Mouse (Mus musculus) lung, postnatal 25 days (tissue): ENCODE measurements around the gene P4ha2.
A peak's percentile ranks its signal among the peaks of the same experiment; 100 is the strongest.

Experiments used
- DNase-seq: peaks from one replicate; pipeline ENCODE4 v3.0.0; 2022; ENCODE audit warnings: low spot score

The P4ha2 gene

DNA sequence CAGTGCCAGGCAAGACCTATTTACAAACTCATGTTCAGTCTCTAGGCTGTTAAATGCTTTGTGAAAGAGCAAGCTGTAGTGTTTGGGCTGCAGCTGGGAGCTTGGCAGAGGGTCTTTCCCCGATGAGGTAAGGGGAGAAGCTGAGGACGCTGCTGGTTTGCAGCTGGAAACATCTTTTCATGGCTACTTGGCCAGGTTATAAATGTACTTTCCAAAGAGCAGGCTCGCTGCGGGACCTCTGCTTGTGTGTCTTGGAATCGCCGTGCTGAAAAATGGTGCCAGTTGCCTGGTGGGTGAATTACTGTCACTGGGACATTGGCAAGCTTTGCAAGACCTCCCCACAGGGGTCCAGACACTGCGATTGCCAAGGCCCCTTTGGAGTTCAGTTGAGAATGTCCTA lies 7.3 kb downstream of the P4ha2 start:
- no peak for DNase-seq

DNA sequence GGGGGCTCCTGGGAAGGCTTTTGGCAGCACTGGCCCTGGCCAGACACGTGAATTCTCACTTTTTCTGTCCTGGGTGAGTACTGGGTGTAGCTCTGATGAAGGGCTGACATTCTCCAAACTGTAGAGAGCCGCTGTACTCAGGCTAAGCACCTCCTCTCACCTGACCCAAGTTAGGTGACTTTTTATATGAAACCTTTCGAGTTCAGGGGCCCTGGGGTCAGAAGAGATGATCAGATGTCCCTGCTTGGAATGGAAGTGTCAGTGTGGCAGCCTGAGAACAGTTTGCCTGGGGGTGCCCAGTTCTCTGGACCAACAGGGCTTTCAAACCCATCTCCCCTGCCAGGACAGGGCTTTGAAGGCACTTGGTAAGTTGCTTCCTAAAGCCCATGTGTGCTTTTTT lies 8.2 kb downstream of the P4ha2 start:
- DNase-seq = no peak

DNA sequence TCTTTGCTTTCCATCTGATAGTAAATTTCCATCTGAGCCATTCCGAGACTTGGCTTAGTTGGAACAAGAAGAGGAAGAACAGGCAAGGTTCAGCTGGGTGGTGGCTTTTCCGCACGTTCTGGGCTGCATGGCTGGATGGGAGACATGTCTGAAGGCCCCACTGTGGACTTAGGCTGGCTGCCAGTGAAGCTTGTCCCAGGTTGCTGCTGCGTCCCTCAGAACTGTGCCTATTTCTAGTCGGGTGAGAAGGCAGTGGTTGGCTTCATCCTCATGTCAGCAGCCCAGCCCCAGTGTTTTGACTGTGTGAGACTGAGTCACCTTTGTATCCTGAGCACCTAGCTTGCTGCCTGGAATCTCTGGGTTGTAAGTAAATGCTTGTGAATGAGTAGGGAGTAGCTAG lies 9.0 kb downstream of the P4ha2 start:
- no peak for DNase-seq

DNA sequence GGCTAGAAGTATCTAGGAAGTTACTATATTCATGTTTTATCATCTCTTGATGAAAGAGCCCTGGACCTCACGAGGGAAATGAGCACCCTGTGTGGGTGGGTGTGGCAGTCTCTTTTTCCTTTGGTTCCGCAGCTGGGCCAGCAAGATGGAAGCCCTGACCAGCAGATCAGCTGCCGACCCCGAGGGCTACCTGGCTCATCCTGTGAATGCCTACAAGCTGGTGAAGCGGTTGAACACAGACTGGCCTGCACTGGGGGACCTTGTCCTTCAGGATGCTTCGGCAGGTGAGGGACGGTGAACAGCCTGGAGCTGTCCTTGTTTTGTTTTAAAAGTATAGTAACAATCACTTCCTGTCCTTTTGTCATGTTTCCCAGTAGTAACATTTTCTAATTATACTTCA lies 11.4 kb downstream of the P4ha2 start:
- DNase-seq = no peak

DNA sequence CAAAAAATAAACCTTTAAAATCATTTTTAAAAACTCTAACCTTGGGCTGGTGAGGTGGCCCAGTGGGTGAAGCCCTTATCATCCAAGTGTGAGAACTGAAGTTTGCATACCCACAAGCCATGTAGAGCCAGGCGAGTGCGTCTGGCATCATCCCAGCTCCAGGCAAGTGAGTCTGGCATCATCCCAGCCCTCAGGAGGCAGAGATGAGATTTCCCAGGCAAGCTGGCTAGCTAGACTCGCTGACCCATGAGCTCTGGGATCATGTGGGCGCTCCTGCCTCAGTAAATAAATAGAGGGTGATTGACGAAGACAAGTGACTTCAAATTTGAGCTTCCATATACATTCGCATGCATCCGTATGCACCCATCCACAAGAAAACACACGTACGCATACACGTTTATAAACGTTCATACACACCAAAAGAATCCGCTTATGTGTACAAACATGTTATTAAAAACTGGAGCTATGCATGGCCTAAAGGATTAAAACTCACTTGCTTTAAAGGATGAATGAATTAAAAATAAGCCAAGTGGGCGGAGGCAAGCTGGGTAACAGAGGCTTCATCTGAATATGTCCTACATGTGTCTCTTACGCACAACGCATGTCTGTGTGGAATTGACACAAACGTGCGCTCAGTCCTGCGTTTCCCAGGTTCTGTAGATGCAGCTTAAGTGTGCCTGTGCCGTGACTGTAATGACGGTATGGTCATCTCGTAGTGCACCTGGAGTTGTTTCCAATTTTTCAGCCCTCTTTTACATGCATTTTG lies 12.3 kb downstream of the P4ha2 start:
- DNase-seq = peak; percentile 59

DNA sequence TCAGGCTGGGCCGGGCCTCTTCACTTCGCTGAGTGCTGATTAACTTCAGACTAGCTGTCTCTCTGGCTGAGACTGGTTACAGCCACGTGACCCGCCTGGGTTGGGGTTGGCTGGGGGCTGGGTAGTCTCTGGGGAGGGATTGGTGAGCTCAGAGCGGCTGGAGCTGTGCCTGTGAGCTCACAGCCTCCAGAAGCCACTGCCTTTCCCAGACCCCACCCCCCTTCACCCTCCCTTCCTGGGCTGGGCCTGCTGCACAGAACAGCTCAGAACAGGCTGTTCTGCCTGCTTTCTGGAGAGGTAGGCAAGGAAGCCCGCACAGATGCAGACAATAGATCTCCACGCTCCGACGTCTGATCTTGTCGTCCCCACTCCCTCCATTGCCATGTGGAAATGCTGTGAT lies 13.0 kb downstream of the P4ha2 start:
- peak; percentile 96 for DNase-seq

DNA sequence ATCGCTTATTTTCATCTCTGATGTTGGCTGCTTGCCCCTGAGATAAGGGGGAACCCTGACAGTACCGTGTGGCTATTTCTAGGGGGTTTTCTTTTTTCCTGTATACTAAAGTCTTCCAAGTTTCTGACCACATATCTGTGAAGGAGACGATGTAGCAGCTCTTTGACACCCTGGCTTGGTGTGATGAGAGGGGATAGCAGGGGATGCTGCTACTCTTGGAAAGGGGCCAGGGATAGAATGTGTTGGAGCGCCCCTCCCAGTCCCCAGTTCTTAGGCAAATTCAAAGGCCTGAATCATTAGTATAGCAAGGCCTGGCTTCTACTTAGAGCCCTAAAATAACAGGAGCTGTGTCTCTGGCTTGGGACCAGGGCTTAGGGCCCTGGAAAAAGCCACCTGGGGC lies 13.5 kb downstream of the P4ha2 start:
- DNase-seq = no peak

DNA sequence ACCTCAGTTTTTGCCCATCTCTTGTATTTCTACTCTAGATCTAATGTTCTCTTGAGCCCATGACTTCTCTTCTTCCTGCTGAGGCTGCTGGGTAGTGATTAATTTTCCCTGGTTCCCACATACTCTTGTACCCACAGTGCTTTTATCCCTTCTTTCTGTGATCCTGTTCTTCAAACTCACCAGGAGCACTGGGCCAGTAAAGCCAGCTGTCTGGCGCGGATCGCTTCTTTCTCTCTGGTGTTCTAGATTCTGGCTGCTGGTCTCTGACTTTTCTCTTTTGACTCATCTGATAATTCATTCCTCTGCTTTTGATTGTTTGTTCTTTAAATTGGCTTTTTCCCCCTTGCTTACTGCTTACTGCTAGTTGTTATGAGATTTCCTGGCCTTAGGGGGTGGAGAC lies 14.9 kb downstream of the P4ha2 start:
- no peak for DNase-seq

DNA sequence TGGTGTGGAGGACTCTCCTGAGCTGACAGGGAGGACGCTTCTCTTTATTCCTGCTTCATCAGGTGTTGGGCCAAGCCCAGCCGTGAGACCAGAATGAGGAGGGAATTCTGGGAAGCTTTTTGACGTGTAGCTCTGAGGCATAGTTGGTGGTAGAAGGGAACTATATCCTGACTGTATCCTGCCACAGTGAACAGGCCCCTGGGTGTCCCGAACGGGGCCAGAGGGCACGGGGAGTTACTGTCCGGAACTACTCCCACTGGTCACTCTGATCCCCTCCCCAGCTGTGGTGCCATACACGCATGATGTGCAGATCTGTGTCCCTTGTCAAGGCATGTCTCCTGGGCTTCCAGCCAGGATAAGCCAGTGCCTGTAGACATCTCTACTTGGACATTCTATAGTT lies 15.4 kb downstream of the P4ha2 start:
- DNase-seq = no peak

DNA sequence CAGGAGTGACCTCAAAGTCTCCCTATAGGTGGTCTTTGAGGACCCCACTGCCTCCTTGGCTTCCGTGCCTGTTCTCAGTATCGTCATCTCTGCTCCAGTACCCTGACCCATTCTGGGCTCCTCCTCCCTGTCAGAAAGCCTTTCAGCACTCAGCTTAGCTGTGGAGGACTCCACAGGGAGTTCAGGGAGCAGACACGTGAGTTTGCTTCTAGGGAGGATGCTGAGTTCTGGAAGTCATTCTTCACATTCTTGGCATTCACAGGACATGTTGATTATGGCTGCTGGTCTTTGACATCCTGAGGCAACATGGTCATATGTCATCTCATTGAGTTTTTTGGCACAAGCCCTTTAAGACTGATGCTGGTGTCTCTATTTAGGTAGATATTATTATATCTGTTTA lies 16.0 kb downstream of the P4ha2 start:
- no peak for DNase-seq

DNA sequence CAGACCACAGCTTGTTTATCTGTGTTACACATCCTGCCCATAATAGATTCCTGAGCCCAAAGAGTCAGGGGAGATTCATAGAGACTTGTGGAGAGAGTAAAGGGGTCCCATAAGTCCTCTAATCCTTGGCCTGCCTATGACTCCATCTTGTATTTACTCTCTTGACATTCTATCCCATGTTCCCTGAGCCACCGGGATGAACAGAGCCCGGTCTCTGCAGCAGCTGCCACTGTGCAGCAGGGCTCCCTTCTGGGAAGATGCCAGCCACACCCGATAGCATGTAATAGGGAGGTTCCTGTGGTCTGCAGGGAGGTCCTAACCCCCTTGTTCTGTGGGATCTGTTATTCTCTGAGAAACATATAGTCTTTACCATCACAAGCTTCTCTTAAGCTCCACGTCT lies 16.5 kb downstream of the P4ha2 start:
- no peak for DNase-seq

DNA sequence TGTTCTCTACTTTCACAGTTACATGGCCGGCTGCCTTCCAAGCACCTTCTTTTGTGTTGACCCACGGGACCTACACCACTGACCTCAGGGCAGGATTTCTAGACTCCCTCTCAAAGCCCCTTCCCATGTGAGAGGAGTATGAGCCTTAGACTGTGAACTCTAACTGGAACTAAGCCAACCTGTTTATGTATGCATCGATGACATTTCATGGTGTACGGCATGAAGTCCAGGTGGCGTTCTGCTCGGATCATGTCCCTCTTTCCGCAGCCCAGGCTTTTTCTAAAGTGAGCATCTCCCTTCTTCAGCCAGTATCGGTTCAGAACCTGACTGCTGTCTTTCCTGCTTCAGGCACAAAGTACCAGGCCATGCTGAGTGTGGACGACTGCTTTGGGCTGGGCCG lies 17.2 kb downstream of the P4ha2 start:
- DNase-seq = no peak

DNA sequence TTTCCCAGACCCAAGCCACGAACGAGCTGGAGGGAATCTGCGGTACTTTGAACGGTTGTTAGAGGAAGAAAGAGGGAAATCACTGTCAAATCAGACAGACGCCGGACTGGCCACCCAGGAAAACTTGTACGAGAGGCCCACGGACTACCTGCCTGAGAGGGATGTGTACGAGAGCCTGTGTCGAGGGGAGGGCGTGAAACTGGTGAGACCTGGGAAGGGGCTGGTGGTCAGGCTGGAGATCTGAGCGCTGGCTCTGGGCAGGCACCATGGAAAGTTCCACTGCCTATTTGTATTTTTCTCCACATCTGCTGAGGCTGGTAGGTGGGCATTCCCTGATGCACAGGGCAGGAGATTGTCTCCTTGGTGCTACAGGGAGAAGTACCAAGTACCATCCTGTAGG lies 19.2 kb downstream of the P4ha2 start:
- no peak for DNase-seq

DNA sequence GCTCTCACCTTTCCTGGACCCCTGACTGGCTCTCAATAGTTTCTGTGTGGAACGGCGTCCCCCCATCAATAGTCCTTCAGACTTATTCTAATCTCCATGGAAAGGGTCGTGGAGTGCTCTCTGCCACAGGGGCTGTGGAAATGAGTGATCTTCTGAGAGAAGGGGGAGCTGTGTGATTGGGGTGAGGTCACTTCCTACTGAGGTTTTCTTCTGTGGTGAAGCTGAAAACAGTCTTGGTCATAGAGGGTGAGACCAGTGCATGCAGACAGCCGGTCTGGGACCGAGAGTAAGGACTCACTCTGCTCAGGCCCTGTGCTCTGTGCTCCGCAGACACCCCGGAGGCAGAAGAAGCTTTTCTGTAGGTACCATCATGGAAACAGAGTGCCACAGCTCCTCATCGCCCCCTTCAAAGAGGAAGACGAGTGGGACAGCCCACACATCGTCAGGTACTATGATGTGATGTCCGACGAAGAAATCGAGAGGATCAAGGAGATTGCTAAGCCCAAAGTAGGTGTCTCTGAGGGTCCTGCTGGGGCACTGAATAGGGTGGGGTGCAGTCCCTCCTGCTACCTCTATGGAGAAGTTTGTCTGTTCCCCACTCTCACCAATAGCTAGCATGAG lies 20.0 kb downstream of the P4ha2 start:
- no peak for DNase-seq

DNA sequence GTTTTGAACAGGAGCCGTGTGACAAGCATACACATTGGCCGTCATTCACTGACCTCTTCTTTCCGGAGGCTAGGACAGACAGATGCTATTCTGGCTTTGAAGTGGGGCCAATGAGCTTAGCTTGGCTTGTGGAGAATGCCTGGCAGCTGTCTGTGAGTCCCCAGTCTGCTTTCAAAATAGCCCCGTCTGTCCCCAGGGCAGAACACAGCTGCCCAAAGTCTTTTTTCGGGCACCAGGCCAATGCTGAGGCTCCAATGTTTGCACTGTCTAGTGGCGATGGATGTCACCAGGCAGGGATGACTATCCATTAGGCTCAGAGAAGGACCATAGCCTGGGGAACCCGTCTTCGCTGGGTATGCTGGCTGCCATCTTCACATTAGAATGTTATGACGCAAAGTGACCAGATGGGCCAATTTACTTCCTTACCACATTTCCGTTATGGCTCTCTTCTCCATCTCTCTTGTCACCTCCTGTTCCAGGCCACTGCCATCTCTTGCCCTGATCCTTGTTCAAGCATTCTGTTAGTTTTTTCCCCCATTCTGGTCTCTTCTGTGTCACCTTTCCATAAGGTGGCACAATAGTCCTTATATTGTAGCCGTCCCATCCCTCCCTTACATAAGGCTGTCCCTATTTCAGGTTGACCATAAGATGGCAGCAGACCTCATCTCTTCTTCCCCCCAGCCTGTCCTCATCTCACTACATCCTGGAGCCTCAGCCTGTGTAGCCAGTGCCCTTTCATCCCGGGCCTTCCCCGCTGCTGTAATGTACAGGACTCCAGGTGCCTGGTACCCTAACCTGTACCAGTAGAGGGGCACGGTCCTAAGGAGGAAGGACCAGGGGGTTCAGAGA lies 22.7 kb downstream of the P4ha2 start:
- DNase-seq = peak; percentile 69

DNA sequence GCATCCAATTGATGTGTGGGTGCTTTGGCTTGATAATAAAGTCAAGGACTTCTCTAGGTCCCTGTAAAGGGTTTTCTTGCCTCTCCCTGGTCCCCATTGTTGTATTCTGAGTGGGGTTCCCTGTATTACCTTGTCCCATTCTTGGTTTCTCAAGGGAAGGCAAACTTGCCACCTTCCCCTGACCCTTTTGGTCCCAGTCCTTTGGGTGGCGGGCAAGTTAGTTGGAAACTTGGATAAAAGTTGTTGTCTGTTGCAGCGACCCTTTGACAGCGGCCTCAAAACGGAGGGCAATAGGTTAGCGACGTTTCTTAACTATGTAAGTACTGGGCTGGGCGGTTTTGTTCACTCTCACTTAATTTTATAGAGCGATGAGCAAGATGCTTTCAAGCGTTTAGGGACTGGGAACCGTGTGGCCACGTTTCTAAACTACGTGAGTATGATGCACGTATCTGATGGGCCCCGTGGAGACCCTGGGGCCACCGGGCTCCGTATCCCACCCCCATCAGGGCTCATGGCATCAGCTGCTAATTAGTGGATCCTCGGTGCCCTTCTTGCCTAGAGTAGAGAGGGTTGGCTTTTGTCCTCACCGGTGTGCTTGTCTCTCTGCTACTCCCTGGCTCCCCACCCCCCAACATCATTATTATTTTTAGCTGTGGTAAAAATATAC lies 26.2 kb downstream of the P4ha2 start:
- DNase-seq = no peak

DNA sequence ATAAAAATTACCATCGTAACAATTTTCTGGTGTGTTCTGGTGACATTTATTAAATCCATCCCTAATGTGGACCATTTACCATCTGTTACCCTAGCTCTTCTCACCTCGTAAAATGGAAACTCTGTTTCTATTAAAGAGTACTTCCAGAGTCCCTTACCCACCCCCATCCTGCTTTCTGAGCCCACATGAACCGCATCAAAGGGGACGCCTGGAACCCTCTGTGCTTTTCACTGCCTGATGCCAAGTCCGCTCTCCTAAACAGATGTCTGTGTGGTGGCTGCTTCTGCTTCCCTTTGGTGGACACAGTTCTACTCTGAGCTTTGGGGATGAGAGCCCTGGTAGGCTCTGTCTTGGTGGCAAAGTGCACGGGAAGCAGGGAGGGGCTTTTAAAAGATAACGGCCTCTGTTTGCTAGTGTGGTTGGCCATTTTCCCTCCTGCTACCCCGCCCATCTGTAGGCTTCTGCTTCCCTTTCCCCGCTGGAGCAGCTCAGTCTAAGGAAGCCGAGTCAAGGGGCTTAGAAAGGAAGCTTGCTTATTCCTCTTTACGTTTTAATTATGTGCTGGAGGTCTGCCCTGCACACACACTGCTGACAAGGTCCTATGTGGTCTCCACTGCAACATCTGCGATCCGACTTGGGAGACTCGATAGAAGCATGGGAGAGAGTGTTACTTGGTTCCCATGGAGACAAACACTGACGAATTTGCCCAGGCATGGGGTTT lies 26.9 kb downstream of the P4ha2 start:
- no peak for DNase-seq

DNA sequence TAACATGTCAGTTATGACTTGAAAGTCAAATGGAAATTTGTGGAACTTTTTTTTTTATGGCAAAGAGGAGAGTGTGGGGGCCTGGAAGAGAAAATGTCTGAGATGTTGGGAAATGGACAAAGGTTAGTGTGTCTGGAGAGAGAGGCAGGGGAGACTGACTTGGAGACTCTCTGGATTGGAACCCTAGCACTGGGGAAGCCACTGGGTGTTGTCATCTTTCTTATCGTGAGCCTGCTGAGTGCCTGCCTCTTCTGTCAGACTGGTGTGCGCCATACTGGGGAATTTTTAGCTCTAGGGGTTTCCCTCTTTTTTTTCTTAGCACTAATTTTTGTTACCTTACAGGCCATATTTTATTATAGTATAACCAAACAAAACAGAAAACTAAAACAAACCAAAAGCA lies 27.5 kb downstream of the P4ha2 start:
- DNase-seq = no peak

DNA sequence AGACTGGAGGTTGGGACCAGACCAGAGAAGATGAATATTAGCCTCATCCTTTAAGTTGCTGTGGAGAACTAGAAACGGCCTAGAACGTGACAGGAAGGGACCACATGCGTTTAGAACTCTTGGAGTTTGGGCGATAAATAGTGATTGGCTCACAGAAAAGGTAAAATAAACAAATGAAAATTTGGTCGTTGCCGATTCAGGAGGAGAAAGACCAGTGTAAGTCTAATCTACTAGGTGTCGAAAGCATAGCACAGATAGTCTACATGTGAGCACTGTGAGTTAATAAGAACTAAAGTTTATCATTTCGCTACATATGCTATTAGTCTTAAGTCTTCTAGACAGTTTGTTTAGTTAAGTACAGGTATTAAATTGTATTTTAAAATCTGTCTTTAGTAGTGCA lies 30.1 kb downstream of the P4ha2 start:
- no peak for DNase-seq

DNA sequence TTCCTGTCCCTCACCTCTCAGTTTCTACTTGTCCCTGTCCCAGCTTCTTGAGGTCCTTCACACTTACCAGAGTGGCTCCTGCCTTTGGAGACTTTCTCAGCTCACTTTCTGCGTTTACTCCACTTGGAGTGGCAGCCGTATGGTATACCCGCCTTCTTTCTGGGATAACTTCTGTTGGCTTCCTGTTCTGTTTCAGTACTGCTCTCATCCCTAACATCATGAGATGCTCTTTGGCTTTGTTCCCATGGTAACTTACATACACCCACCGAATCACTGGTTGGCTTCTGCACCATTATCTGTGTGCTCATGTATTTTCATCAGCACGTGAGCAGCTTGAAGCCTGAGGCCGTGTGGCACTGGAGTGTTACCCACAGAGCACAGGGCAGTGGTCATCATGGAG lies 30.8 kb downstream of the P4ha2 start:
- DNase-seq = no peak

DNA sequence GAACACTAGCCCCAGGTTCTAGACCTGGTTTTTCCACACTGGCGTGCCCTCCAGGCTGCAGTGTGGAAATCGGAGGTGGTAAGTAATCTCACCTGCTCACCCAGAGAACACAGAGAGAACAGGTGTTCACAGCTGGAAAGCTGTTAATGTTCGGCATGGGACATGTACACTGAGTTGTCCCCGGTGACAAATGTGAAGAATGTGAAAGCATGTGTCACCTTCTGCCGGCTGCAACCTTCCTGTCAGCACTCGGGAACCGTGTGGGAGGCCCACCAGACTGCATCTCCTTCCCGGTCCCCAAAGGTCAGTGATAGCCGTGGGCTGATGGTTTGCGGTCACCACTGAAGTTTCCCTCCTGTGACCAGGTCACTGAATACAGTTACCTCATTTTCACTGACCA lies 32.4 kb downstream of the P4ha2 start:
- DNase-seq = no peak

DNA sequence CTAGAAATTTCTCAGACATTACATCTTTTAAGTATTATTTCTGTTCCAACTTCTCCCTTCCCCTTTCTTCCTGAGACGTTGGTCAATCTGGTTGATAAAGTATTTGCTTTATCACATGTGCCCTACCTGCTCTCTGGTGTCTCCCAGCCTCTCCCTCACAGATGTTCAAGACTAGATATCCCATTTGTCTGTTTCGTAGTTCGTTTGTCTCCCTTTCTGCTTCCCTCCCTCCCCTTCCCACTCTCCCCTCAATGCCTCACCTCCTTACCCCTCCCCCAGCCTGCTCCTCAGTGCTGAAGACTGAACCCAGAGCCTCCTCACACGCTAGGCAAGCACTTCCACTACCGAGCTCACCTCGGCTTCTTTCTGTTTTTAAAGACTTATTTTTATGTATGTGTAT lies 35.0 kb downstream of the P4ha2 start:
- DNase-seq = no peak
